Mouse (Mus musculus) erythroblast, embryonic 14.5 days (primary cell): ENCODE measurements around the gene Acvr1. TPM values are rescaled to one million over a fixed set of nuclear protein-coding genes. Genes with fewer than 3 reads are reported as not detected.

ENCODE experiments used
- H3K27me3 ChIP-seq: 2 replicates; pipeline ENCODE4 v1.6.1; 2012; ENCODE audit warnings: inconsistent platforms; ENCODE audit not compliant: control insufficient read depth
- H3K36me3 ChIP-seq: 2 replicates; pipeline ENCODE4 v1.6.1; 2012; ENCODE audit warnings: mild to moderate bottlenecking, inconsistent platforms; ENCODE audit not compliant: control insufficient read depth
- H3K4me1 ChIP-seq: 2 replicates; pipeline ENCODE4 v1.6.1; 2012; ENCODE audit warnings: inconsistent platforms; ENCODE audit not compliant: control insufficient read depth
- H3K4me3 ChIP-seq: replicated peaks from 2 replicates; pipeline ENCODE3; 2012; ENCODE audit warnings: moderate library complexity, mild to moderate bottlenecking, inconsistent platforms
- H3K9me3 ChIP-seq: 2 replicates; pipeline ENCODE4 v1.6.1; 2012; ENCODE audit warnings: low read length, inconsistent platforms, mixed read lengths; ENCODE audit not compliant: control insufficient read depth
- GATA1 ChIP-seq: IDR thresholded peaks from 2 replicates; pipeline ENCODE4 v1.6.1; 2012; ENCODE audit warnings: low read length, inconsistent platforms, mixed read lengths
- TAL1 ChIP-seq: IDR thresholded peaks from 3 replicates; pipeline ENCODE4 v1.6.1; 2012; ENCODE audit warnings: low read length, inconsistent platforms, mixed read lengths
- polyA plus RNA-seq: library from polyadenylated mRNA; stranded (reverse); fragments of >175 nt; gene quantifications from 2 replicates; pipeline ENCODE4 v1.2.3, GENCODE M21; 2012

The Acvr1 gene
- polyA plus RNA-seq, 1 experiment: not detected

- no peak overlapping the region for H3K4me3 ChIP-seq
- H3K36me3 ChIP-seq: no peaks in the 10 kb centered on the region
- no peaks in the 10 kb centered on the region for H3K27me3 ChIP-seq
- no peaks in the 10 kb centered on the region; the same call in 1 of the 2 replicates for H3K9me3 ChIP-seq
- no peaks in the 10 kb centered on the region for H3K4me1 ChIP-seq
- TF ChIP-seq GATA1 (no peak), TAL1 (no peak)
Observed at GRCm38 (mm10) chr2:58488404-58488803, 78.6 kb downstream of the Acvr1 start.

GRCm38 (mm10) chr2:58487279-58487560, 79.7 kb downstream of the Acvr1 start:
- Histone ChIP-seq H3K4me3 (no peak overlapping the region), H3K4me1 (no peaks in the 10 kb centered on the region), H3K27me3 (no peaks in the 10 kb centered on the region), H3K9me3 (no peaks in the 10 kb centered on the region; the same call in 1 of the 2 replicates), H3K36me3 (no peaks in the 10 kb centered on the region)
- no peak for TF ChIP-seq TAL1
- TF ChIP-seq GATA1: no peak

GRCm38 (mm10) chr2:58486441-58487278, 80.3 kb downstream of the Acvr1 start:
- TF ChIP-seq GATA1: no peak
- no peak for TF ChIP-seq TAL1
- H3K9me3 ChIP-seq: no peaks in the 10 kb centered on the region; the same call in 1 of the 2 replicates

GRCm38 (mm10) chr2:58485683-58486082, 81.3 kb downstream of the Acvr1 start:
- TF ChIP-seq TAL1 (no peak), GATA1 (no peak)
- Histone ChIP-seq H3K4me1 (no peaks in the 10 kb centered on the region), H3K36me3 (no peaks in the 10 kb centered on the region), H3K9me3 (no peaks in the 10 kb centered on the region; the same call in 1 of the 2 replicates), H3K4me3 (no peak overlapping the region), H3K27me3 (no peaks in the 10 kb centered on the region)

More at GRCm38 (mm10) chr2:58486441-58487278, 80.3 kb downstream of the Acvr1 start:
- no peaks in the 10 kb centered on the region for H3K27me3 ChIP-seq
- no peaks in the 10 kb centered on the region for H3K36me3 ChIP-seq
- no peaks in the 10 kb centered on the region for H3K4me1 ChIP-seq
- no peak overlapping the region for H3K4me3 ChIP-seq

- no peak overlapping the region for H3K4me3 ChIP-seq
- no peaks in the 10 kb centered on the region for H3K36me3 ChIP-seq
- no peaks in the 10 kb centered on the region for H3K4me1 ChIP-seq
- no peaks in the 10 kb centered on the region for H3K27me3 ChIP-seq
- no peak for TF ChIP-seq GATA1
- TF ChIP-seq TAL1: no peak
- no peaks in the 10 kb centered on the region; the same call in 1 of the 2 replicates for H3K9me3 ChIP-seq
Observed at GRCm38 (mm10) chr2:58485152-58485551, 81.8 kb downstream of the Acvr1 start.

GRCm38 (mm10) chr2:58484284-58484965, 82.5 kb downstream of the Acvr1 start:
- TF ChIP-seq TAL1 (no peak), GATA1 (no peak)

GRCm38 (mm10) chr2:58481450-58482100, 85.4 kb downstream of the Acvr1 start:
- TF ChIP-seq TAL1 (no peak), GATA1 (no peak)
- Histone ChIP-seq H3K9me3 (no peaks in the 10 kb centered on the region), H3K4me1 (no peaks in the 10 kb centered on the region), H3K4me3 (no peak overlapping the region), H3K27me3 (no peaks in the 10 kb centered on the region), H3K36me3 (peaks cover 2% of the 10 kb centered on the region; the same call in 1 of the 2 replicates)

More at GRCm38 (mm10) chr2:58484284-58484965, 82.5 kb downstream of the Acvr1 start:
- no peaks in the 10 kb centered on the region; the same call in 1 of the 2 replicates for H3K9me3 ChIP-seq
- H3K27me3 ChIP-seq: no peaks in the 10 kb centered on the region
- H3K4me1 ChIP-seq: no peaks in the 10 kb centered on the region
- H3K36me3 ChIP-seq: no peaks in the 10 kb centered on the region; the same call in 1 of the 2 replicates
- H3K4me3 ChIP-seq: no peak overlapping the region

GRCm38 (mm10) chr2:58480764-58481163, 86.2 kb downstream of the Acvr1 start:
- Histone ChIP-seq H3K27me3 (no peaks in the 10 kb centered on the region), H3K9me3 (no peaks in the 10 kb centered on the region), H3K4me1 (no peaks in the 10 kb centered on the region), H3K4me3 (no peak overlapping the region), H3K36me3 (peaks cover 2% of the 10 kb centered on the region; the same call in 1 of the 2 replicates)
- TF ChIP-seq TAL1 (no peak), GATA1 (no peak)

- Histone ChIP-seq H3K9me3 (no peaks in the 10 kb centered on the region), H3K27me3 (no peaks in the 10 kb centered on the region), H3K36me3 (peaks cover 2% of the 10 kb centered on the region; the same call in 1 of the 2 replicates), H3K4me3 (no peak overlapping the region), H3K4me1 (no peaks in the 10 kb centered on the region)
- no peak for TF ChIP-seq TAL1
- no peak for TF ChIP-seq GATA1
Observed at GRCm38 (mm10) chr2:58479536-58479935, 87.4 kb downstream of the Acvr1 start.
